Mouse (Mus musculus) G1E-ER4 (cell line): Measurements from ENCODE around the gene Nes. TPM values are rescaled to one million over a fixed set of nuclear protein-coding genes. Genes with fewer than 3 reads are reported as not detected.

ENCODE experiments used
- GATA1 ChIP-seq: IDR thresholded peaks from one replicate; pipeline ENCODE4 v1.8.0; 2012; ENCODE audit warnings: low read length, inconsistent platforms
- polyA plus RNA-seq: library from polyadenylated mRNA; stranded (reverse); fragments of >175 nt; gene quantifications from 2 replicates; pipeline ENCODE4 v1.2.3, GENCODE M21; 2012

Gene Nes
- polyA plus RNA-seq, 1 experiment: not detected

GRCm38 (mm10) chr3:87971489-87972202, 768 bp downstream of the Nes start:
- no peak for TF ChIP-seq GATA1

- no peak for TF ChIP-seq GATA1
Observed at GRCm38 (mm10) chr3:87972203-87972664, 1.4 kb downstream of the Nes start.

- TF ChIP-seq GATA1: no peak
Observed at GRCm38 (mm10) chr3:87972776-87973175, 1.9 kb downstream of the Nes start.

GRCm38 (mm10) chr3:87973593-87974380, 2.9 kb downstream of the Nes start:
- no peak for TF ChIP-seq GATA1

- TF ChIP-seq GATA1: no peak
Observed at GRCm38 (mm10) chr3:87974381-87974987, 3.6 kb downstream of the Nes start.

GRCm38 (mm10) chr3:87979493-87979892, 8.6 kb downstream of the Nes start:
- TF ChIP-seq GATA1: no peak

- no peak for TF ChIP-seq GATA1
Observed at GRCm38 (mm10) chr3:87980085-87980484, 9.2 kb downstream of the Nes start.

GRCm38 (mm10) chr3:87980728-87981127, 9.8 kb downstream of the Nes start:
- no peak for TF ChIP-seq GATA1

GRCm38 (mm10) chr3:87981214-87981760, 10.4 kb downstream of the Nes start:
- no peak for TF ChIP-seq GATA1

- TF ChIP-seq GATA1: no peak
Observed at GRCm38 (mm10) chr3:87981894-87982835, 11.3 kb downstream of the Nes start.

GRCm38 (mm10) chr3:87982836-87983601, 12.1 kb downstream of the Nes start:
- no peak for TF ChIP-seq GATA1

GRCm38 (mm10) chr3:87983627-87984026, 12.7 kb downstream of the Nes start:
- TF ChIP-seq GATA1: no peak

GRCm38 (mm10) chr3:87984094-87984493, 13.2 kb downstream of the Nes start:
- no peak for TF ChIP-seq GATA1
